Mouse (Mus musculus) left cerebral cortex, postnatal 10 days (tissue): ENCODE measurements around the gene Gstcd. TPM values are rescaled to one million over a fixed set of nuclear protein-coding genes. Genes with fewer than 3 reads are reported as not detected.

Source experiments
- DNase-seq, 2 experiments: peaks; one replicate each; pipeline ENCODE4 v3.0.0; 2021 to 2022; ENCODE audit warnings: low spot score in 2 of 2, mixed read lengths in 1 of 2; ENCODE audit errors: extremely low spot score in 1 of 2
- intact Hi-C: fragments of 180-260 bp; cut with DNase I; formaldehyde crosslinking; loops from one replicate; pipeline ENCODE4 v1.15.1; 2025
- total RNA-seq, 2 experiments: library from RNA; stranded (reverse); gene quantifications; 2 replicates each; pipeline ENCODE4 v1.2.3; 2021

The Gstcd gene
- total RNA-seq, 2 experiments from 2014 or later, result 7.4 to 9.7 TPM

DNA sequence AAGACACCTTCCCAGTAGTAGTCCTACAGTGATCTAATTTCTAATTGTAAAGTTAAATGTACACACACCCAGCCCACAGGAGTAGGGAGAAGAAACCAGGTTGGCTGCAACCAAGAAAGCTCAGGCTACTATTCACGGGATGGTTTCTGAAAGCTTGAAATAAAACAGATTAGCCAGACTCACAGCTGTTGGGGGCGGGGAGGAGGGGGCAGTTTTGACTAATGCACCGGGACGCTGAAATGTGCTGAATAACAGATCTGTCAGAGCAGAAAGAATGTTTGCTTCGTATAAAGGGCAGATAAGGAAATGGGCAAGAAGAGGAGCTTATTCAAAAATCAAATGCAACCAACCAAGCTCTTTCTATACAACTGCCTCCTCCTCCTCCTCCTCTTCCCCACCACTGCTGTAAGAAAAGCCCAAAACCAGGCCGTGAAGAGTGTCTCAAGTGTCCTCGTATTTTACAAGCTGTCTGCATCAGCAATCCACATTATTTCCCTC lies 143.5 kb downstream of the Gstcd start:
- DNase-seq, result no peak
- intact Hi-C loops, result no loop called here

DNA sequence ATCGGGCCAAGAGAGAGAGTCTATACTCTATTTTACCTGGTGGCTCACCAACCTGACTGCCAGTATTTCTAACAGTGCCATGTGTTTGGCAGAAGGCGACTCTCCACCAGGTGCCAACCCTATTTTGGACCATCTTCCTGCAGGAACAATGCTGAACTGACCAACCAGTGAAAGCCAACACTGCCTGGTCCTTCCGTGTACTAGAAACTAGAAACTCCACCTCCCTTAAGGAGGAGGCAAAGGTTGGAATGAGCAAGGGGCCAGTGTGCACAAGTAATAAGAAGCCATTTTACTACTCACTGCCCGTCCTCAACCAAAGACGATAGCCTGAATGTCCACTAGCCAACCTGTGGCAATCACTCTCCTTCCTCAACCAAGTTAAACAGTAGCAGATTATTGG lies 145.7 kb downstream of the Gstcd start:
- intact Hi-C loops, result no loop called here
- no peak for DNase-seq

GRCm38 (mm10) chr3:132945669-132946068 lies 146.2 kb downstream of the Gstcd start:
- no peak for DNase-seq
- intact Hi-C loops, result no loop called here

DNA sequence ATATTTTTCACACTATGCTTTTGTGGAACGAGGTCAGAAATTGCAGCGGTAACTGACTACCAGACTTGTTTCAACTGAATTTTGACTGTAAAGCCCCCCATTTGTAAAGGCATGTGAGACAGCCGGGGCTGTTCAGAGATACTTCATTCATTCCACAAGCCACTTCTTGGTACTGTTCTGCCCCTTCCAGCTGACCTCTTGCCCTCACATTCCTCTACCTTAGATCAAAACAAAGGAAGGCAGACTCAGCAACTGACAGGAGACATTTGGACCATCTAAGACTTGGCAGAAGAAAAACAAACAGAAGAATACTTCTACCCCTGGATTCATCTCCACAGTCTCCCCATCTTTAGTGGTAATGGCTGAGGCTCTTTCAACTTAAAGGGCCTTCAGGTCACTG lies 147.2 kb downstream of the Gstcd start:
- DNase-seq, result no peak
- intact Hi-C loops, result no loop called here

GRCm38 (mm10) chr3:132944193-132944592 lies 147.6 kb downstream of the Gstcd start:
- intact Hi-C loops, result no loop called here
- DNase-seq, result no peak

DNA sequence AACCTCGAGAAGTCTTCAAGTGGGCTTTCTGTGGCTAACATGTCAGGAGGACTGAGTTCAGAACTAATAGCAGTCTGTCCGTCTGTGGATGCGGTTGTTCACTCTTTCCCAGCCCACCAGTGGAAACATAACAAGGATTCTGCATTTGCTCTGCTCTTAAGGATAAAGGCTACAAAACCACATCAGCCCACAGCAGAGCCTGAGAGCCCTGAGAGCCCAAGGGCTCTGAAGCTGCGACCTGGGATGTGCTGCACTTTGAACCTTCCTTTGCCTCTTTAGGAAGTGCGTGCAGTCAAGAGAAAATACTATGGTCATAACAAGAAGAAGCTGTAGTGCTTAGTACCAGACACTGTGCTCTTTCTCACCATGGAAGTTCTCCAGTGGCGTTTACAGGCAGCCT lies 149.1 kb downstream of the Gstcd start:
- no peak for DNase-seq
- intact Hi-C loops, result no loop called here

DNA sequence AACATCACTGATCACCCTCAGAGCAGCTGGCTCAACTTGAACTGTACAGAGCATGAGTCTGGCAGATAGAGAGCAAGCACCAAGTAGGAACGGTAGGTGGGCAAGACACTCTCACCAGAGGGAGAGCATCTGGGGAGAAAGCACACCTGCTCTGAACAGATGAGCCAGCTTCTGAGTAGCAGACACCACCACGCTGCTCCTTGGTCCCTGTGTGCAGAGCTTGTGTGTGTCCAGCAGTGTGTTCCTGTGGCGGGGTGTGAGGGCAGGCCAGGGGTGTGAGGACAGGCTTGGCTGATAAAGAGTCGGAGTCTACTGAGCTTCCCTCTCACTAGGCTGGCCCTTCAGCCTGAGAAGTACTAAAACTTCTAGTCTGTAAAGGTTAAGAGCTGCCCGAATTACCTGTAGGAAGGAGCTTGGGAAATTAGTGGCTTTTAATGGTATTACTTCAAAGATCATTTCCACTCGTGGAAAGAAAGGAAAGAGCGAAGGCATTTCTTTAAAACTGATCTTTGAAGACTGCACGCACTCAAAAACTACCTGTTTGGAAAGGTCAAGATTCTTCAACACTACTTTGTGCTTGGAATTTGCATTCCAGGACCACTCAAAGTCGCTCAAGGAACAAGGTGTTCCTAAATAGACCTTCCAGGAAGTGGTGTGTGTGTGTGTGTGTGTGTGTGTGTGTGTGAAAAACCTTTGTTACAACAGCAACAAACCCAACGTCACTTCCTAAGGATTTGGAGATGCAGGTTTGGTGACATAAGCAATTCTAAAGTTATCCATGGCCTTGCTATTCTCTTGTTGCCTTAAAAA lies 151.4 kb downstream of the Gstcd start:
- no peak for DNase-seq

GRCm38 (mm10) chr3:132939006-132939405 lies 152.8 kb downstream of the Gstcd start:
- DNase-seq, result no peak
- intact Hi-C loops, result no loop called here

More for the DNA sequence above, 151.4 kb downstream of the Gstcd start:
- intact Hi-C loops, result no loop called here

- intact Hi-C loops, result no loop called here
- no peak for DNase-seq
These were observed 157.2 kb downstream of the Gstcd start for GRCm38 (mm10) chr3:132934649-132935048.

Other genes with a start within 250 kb of the Gstcd start
- 10 to 100 TPM; 84.2 to 87.6 TPM for gene Npnt, start 141.7 kb downstream of the Gstcd start, total RNA-seq
- gene Ints12, start 193 bp downstream of the Gstcd start, total RNA-seq, result 10 to 100 TPM; 11.6 to 11.7 TPM
- under 1 TPM; 0.04 to 0.11 TPM for gene Arhgef38, start 142.9 kb upstream of the Gstcd start, total RNA-seq
- gene Ppa2, start 218.1 kb upstream of the Gstcd start, total RNA-seq, result 10 to 100 TPM; 48.2 to 53.9 TPM